Mouse (Mus musculus) liver, embryonic 14.5 days (tissue): Measurements from ENCODE around the gene Slc35c1. TPM values are rescaled to one million over a fixed set of nuclear protein-coding genes. Genes with fewer than 3 reads are reported as not detected.
A peak's percentile ranks its signal among the peaks of the same experiment; 100 is the strongest.

ENCODE experiments used
- ATAC-seq: fragments of 200-750 bp; cut with Nextera tagmentation; 2 replicates; pipeline ENCODE4 v1.8.0; 2017; ENCODE audit warnings: moderate number of reproducible peaks, mild to moderate bottlenecking, moderate library complexity; ENCODE audit not compliant: insufficient read depth
- DNase-seq, 3 experiments: peaks; one replicate each; pipeline ENCODE4 v3.0.0-alpha.2; 2012 to 2013; ENCODE audit warnings: low read depth in 3 of 3, low spot score in 3 of 3
- H3K27ac ChIP-seq: fragments of 300-500 bp; sonication (generic); 2 replicates; pipeline ENCODE4 v1.5.1; 2014; ENCODE audit warnings: moderate library complexity, mild to moderate bottlenecking, control low read depth, inconsistent platforms
- H3K27me3 ChIP-seq: fragments of 300-500 bp; sonication (generic); 2 replicates; pipeline ENCODE4 v1.6.1; 2014; ENCODE audit warnings: mild to moderate bottlenecking, low read length, moderate library complexity; ENCODE audit not compliant: control insufficient read depth, insufficient read depth
- H3K36me3 ChIP-seq: fragments of 300-500 bp; sonication (generic); replicated peaks from 2 replicates; pipeline ENCODE4 v1.6.1; 2014; ENCODE audit warnings: low read depth; ENCODE audit not compliant: control insufficient read depth, insufficient read depth
- H3K4me1 ChIP-seq, 2 experiments: fragments of 200-500 bp in 1 of 2; fragments of 300-500 bp in 1 of 2; sonication (generic) in 1 of 2; replicated peaks; 2 replicates each; pipeline ENCODE4 v1.6.1; 2012 to 2014; ENCODE audit warnings: antibody characterized with exemption in 1 of 2, inconsistent platforms in 1 of 2, low read length in 1 of 2; ENCODE audit not compliant: control insufficient read depth in 2 of 2, insufficient read depth in 2 of 2
- H3K4me2 ChIP-seq: fragments of 300-500 bp; sonication (generic); 2 replicates; pipeline ENCODE4 v1.6.1; 2014; ENCODE audit warnings: low read depth, mild to moderate bottlenecking, control low read depth, moderate library complexity
- H3K4me3 ChIP-seq, 2 experiments: fragments of 200-500 bp in 1 of 2; fragments of 300-500 bp in 1 of 2; sonication (generic) in 1 of 2; 2 replicates each; pipeline ENCODE4 v1.5.1; 2012 to 2014; ENCODE audit warnings: low read depth in 2 of 2, low read length in 2 of 2, mild to moderate bottlenecking in 2 of 2, control low read depth in 1 of 2, inconsistent platforms in 1 of 2, moderate library complexity in 1 of 2; ENCODE audit not compliant: insufficient read depth in 1 of 2
- H3K9ac ChIP-seq: fragments of 300-500 bp; sonication (generic); replicated peaks from 2 replicates; pipeline ENCODE4 v1.6.1; 2014; ENCODE audit warnings: mild to moderate bottlenecking, control low read depth, moderate library complexity
- H3K9me3 ChIP-seq: fragments of 300-500 bp; sonication (generic); 2 replicates; pipeline ENCODE4 v1.6.1; 2016; ENCODE audit warnings: low read length, mixed read lengths; ENCODE audit not compliant: control insufficient read depth
- CTCF ChIP-seq: IDR thresholded peaks from 2 replicates; pipeline ENCODE4 v1.5.1; 2016; ENCODE audit warnings: antibody characterized with exemption, low read depth, control low read depth
- EP300 ChIP-seq: IDR thresholded peaks from 2 replicates; pipeline ENCODE4 v1.6.1; 2016; ENCODE audit warnings: antibody characterized with exemption, low read depth
- WGBS: fragments of 180-500 bp; shearing (Covaris S2); extraction: QIAGEN DNeasy Blood & Tissue Kit; methylation state at CpG from one replicate; pipeline ENCODE4 v1.1.7; 2014; ENCODE audit not compliant: insufficient replicate concordance; 5-methylcytosine and 5-hydroxymethylcytosine counted together
- polyA plus RNA-seq, 2 experiments: library from polyadenylated mRNA; depleted of rRNA in 1 of 2; stranded (reverse) in 1 of 2; unstranded in 1 of 2; fragments of >200 nt; fragmentation: Nextera tagmentation in 1 of 2; extraction: Ambion mirVana in 1 of 2; gene quantifications; 2 replicates each; pipeline versions ENCODE4 v1.2.1 to v1.2.3; 2012 to 2014

Gene Slc35c1
- polyA plus RNA-seq, 2 experiments = 7.0 to 9.9 TPM

DNA sequence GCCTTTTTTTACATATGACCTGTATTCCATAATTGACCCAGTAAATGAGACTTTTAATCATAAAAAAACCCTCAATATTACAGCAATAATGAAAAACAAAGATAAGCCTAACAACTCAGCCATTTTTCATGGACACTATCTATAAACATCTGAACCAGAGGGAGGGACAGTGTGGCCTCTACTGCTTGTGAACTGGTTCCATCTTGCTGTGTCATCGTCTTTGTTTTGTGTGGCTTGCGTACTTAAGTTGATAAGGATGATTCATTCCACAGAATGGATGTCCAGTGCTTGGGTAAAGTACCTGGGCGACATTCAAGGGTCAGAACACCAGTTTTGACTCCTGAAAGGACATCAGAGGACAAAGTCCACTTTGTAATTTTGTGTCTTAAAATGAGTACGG is 23.0 kb downstream of the Slc35c1 start:
- 31% methylated on average over 4 of the region's 4 CpGs for WGBS
- ATAC-seq = no peak

DNA sequence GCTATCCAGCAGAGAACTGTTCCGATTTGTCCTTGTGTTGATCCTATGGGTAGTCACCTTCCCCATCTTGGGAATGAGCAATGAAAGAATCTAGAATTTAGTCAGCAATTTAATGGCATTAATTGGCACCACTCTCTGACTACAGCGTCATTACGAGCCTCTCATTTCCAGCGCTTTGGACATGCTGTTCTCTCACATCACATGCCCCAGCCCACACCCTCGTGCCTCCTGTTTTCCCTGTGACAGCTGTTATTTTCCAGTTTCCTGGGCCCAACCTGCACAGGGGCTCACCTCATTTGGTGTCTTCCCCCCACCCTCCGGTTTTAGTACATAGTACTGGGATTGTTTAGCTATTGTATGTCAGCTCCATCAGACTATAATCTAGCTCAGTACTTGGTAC is 25.3 kb downstream of the Slc35c1 start:
- peaks cover 30 to 43% of the 10 kb centered on the region in 2 experiments for H3K4me1 ChIP-seq
- H3K27ac ChIP-seq = no peak overlapping the region
- H3K9me3 ChIP-seq = no peaks in the 10 kb centered on the region
- H3K4me3 ChIP-seq = no peak overlapping the region
- TF ChIP-seq CTCF (no peak), EP300 (no peak)
- no peak overlapping the region for H3K9ac ChIP-seq
- no peaks in the 10 kb centered on the region for H3K27me3 ChIP-seq
- H3K4me2 ChIP-seq = peak overlapping the region; percentile 84; the same call in 1 of the 2 replicates
- DNase-seq (no peak), ATAC-seq (no peak)
- no peaks in the 10 kb centered on the region for H3K36me3 ChIP-seq
- 57% methylated on average over 6 of the region's 6 CpGs for WGBS

More for the DNA sequence above, 23.0 kb downstream of the Slc35c1 start:
- peak in 1 of 3 experiments; percentile 30 for DNase-seq
- Histone ChIP-seq H3K4me3 (no peak overlapping the region), H3K27ac (no peak overlapping the region), H3K36me3 (no peaks in the 10 kb centered on the region), H3K9ac (no peak overlapping the region), H3K4me2 (peak overlapping the region; percentile 50), H3K4me1 (peaks cover 16 to 24% of the 10 kb centered on the region in 2 experiments), H3K9me3 (no peaks in the 10 kb centered on the region), H3K27me3 (no peaks in the 10 kb centered on the region)
- TF ChIP-seq CTCF = no peak
- TF ChIP-seq EP300 = 0 out of 2 replicates have a peak, but pooled peaks have one; percentile 12

DNA sequence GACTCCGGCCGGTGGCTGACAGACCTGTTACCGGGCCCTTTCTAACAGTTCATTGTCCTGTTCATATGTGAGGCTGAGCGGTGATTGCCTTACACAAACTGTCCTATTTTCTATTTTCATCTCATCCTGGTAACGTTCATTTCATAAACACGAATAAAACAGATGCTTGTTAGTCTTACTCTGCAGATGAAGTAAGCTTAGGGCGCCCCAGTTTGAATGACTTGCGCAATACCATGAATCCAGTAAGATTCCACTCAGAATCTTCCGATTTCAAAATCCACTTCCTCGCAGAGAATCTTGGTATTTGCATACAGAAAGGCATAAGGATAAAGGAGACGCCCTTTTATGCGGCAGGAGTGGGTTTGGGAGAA is 26.0 kb downstream of the Slc35c1 start:
- H3K27ac ChIP-seq = no peak overlapping the region
- peak overlapping the region; percentile 54 for H3K9ac ChIP-seq
- H3K36me3 ChIP-seq = no peaks in the 10 kb centered on the region
- H3K4me3 ChIP-seq = peak overlapping the region; percentile 60 to 61
- peak overlapping the region; percentile 84 for H3K4me2 ChIP-seq
- DNase-seq (no peak), ATAC-seq (no peak)
- no peaks in the 10 kb centered on the region for H3K9me3 ChIP-seq
- H3K4me1 ChIP-seq = peaks cover 30 to 49% of the 10 kb centered on the region in 2 experiments
- TF ChIP-seq CTCF (no peak), EP300 (no peak)
- WGBS = 10% methylated on average over 12 of the region's 12 CpGs
- H3K27me3 ChIP-seq = no peaks in the 10 kb centered on the region

DNA sequence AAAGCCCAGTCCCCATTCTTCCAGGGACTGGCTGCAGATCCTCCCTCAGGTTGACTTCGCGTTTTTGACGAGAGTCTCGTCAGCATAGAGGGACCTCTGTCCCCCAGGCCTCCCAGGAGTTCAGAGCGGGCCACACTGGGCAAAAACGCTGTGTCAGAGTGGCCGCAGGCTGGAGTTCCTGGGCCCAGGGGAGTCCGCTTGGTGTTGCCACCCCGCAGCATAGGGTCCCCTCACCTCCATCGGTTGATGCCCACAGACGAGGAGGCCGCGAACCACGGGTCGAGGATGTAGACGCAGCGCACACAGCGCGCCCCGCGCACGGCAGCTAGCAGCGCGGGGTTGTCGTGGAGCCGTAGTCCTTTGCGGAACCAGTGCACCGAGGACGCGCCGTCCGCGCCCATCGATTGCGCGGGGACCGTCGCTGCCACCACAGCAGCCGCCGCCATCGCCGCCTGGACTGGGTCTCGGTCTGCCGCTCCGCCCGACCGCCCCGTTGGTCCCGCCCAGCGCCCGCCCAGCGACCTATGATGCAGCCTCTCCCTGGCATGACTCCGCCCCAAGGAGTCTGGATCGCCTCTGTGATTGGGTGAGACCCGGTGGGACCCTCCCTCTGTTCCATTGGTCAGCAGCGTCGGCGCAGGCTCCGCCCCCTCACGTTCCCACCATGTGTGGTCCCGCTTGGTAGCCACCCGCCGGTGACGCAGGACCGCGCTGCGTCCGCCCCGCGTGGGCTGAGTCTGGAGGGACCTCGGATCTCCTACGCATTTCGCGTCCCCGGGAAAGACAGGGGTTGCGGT is 26.6 kb downstream of the Slc35c1 start, which contains the start of gene Cry2:
Gene Cry2, minus strand, starts transcription at position 466 of the 797 bp plus-strand sequence.
- Histone ChIP-seq H3K4me2 (peak within 1 kb of the TSS; percentile 84), H3K9ac (peak within 1 kb of the TSS; percentile 67), H3K36me3 (no peaks in the 10 kb centered on the region), H3K9me3 (no peaks in the 10 kb centered on the region), H3K4me1 (peaks cover 30 to 50% of the 10 kb centered on the region in 2 experiments), H3K27ac (peak within 1 kb of the TSS; percentile 25), H3K27me3 (no peaks in the 10 kb centered on the region), H3K4me3 (peak within 1 kb of the TSS; percentile 61 to 74)
- DNase-seq (peak; percentile 96 to 97 (median 96)), ATAC-seq (peak; percentile 96)
- TF ChIP-seq CTCF = no peak
- no peak for TF ChIP-seq EP300
- under 1% methylated on average over 76 of the region's 76 CpGs for WGBS
